Mouse (Mus musculus) thymus, postnatal 14 days (tissue): Measurements from ENCODE around the gene Ndufb8.

ENCODE experiments used
- DNase-seq: peaks from one replicate; pipeline ENCODE4 v3.0.0; 2021

Ndufb8 gene

GRCm38 (mm10) chr19:44554861-44555590 is at the start of gene Ndufb8:
Gene Ndufb8 (minus strand): TSS chr19:44555440.
- DNase-seq = peak; percentile 93

GRCm38 (mm10) chr19:44594180-44594579 is 38.9 kb upstream of the Ndufb8 start:
- DNase-seq = no peak

GRCm38 (mm10) chr19:44591638-44592037 is 36.4 kb upstream of the Ndufb8 start:
- DNase-seq = no peak

DNA sequence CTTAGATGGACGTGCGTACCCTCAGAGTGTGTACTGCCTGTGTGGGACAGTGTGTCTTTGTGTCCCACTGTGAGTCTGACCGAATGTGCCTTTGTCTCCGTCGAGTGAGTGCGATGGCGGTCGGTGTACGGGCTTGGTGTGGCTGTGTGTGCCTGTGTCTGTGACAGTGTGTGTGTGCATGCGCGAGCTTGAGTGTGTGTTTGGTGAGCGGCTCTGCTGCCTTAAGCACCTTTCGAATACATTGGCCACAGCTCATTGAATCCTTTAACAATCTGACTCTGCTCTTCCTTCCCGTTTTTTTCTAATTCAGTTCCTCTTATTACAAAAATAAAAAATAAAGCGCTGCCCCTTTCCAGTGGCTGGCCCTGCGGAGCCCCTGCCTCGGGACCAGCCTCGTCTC is 35.8 kb upstream of the Ndufb8 start:
- DNase-seq = no peak

DNA sequence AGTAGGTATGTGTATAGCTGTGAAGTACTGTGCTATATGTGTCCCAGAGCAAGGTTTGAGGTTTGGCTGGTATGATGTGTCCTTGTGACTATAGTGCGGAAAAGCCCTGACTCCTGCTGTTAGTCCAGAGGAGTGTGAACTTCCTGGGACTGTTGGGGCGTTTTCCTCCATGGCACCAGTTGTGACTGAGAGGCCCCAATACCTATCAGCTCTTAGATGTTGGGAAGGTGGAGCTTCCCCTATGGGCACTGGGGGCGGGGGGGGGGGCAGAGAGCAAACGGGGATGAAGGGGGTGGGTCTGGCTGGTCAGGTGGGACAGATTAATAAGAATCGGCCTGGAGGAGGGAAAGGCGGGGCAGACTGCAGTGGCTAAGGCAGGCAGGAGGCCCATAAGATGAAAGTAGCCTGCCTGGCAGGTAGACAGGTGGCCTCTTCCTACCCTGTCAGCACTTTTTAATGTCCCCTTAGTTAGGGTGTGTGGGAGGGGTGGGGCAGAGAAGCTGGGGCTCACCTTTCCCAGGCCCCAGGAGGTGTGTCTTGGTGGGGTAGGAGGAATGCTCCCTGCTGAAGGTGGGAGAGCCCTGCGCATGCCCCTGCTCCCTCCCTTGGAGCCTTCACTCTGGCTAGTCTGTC is 34.5 kb upstream of the Ndufb8 start:
- no peak for DNase-seq

DNA sequence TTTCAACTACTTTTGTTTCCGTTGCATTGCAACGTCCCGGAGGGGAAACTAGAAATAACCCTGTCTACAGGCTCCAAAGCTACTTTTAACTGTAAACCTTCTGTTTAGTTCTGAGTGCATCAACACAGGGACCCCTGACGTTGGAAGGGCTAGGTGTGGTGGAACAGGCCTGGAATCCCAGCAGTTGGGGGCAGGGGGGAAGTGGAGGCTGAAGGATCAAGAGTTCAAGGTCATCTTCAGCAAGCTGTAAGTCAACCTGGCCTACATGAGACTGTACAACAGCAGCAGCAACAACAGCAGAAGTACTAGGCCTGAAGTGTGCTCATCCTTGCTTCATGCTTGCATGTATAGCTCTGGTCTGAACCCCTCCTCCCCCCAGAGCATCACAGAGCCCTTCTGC is 32.8 kb upstream of the Ndufb8 start:
- DNase-seq = no peak

GRCm38 (mm10) chr19:44582638-44583309 is 27.5 kb upstream of the Ndufb8 start:
- peak; percentile 93 for DNase-seq

DNA sequence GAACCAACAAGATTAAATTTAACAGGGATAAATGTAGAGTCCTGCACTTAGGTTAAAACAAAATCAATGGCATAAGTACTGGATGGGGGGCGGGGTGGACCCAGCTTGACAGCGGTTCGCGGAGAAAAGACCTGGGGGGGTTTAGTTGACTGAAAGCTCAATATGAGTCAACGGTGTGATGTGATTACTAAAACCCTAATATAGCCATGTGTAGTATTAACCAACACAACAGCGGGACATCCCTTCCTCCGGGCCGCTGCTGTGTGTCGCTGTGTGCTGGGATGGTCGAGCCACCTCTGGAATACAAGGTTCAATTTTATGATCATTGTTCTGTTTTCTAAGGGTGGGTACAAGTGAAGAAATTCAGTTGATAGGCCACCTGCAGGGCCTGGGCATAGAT is 26.9 kb upstream of the Ndufb8 start:
- DNase-seq = no peak

DNA sequence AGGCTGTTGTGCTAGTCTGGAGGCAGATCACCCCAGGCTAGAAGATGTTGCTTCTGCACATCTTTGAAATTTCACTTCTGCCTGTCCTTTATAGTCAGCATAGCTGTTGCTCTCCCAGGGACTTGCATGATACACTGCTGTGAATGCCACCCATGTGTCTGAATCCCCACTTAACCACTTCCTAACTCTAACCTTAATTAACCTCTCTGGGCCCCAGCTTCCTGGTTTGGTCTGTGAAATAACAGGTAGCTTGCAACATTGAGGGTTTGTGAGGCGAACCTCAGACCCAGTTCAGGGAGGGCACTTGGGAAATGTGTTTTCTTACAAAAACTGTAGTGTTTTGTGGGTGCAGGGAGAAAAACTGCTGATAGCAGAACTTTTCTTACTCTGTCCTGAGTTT is 22.8 kb upstream of the Ndufb8 start:
- peak; percentile 46 for DNase-seq

GRCm38 (mm10) chr19:44576275-44576674 is 21.0 kb upstream of the Ndufb8 start:
- DNase-seq = no peak

- no peak for DNase-seq
Observed at GRCm38 (mm10) chr19:44567763-44568162, 12.5 kb upstream of the Ndufb8 start.

- no peak for DNase-seq
Observed at GRCm38 (mm10) chr19:44564006-44564405, 8.8 kb upstream of the Ndufb8 start.

- peak; percentile 95 for DNase-seq
Observed at GRCm38 (mm10) chr19:44562652-44563206, 7.5 kb upstream of the Ndufb8 start, which contains the start of gene Hif1an. Gene Hif1an (plus strand): TSS chr19:44562850.

- DNase-seq = no peak
Observed at GRCm38 (mm10) chr19:44554490-44554860, 765 bp downstream of the Ndufb8 start.

GRCm38 (mm10) chr19:44553286-44553685 is 2.0 kb downstream of the Ndufb8 start:
- no peak for DNase-seq

DNA sequence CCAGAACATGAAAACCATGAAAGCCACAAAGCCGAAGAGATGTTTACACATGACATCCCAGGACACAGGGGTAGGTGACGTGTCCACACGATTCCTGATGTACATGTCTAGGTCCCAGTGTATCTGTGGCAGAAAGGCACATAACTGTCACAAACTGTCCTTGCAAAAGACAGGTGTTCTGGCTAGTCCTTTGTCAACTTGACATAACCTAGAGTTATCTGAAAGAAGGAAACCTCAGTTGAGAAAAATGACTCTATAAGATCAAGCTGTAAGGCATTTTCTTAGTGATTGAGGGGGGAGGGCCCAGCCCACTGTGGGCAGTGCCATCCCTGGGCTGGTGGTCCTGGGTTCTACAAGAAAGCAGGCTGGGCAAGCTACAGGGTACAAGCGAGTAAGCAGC is 2.5 kb downstream of the Ndufb8 start, which contains the start of gene Gm20538:
TSS of gene Gm20538 (minus strand) at position 101 of the 400 bp plus-strand sequence.
- no peak for DNase-seq

- no peak for DNase-seq
Observed at GRCm38 (mm10) chr19:44545321-44546041, 9.8 kb downstream of the Ndufb8 start, which contains the start of gene Sec31b. Gene Sec31b (minus strand): TSS chr19:44545864.

- peak; percentile 81 for DNase-seq
Observed at GRCm38 (mm10) chr19:44544775-44545174, 10.5 kb downstream of the Ndufb8 start.

- DNase-seq = no peak
Observed at GRCm38 (mm10) chr19:44544372-44544771, 10.9 kb downstream of the Ndufb8 start.

- DNase-seq = no peak
Observed at GRCm38 (mm10) chr19:44542694-44543178, 12.5 kb downstream of the Ndufb8 start.

- DNase-seq = no peak
Observed at GRCm38 (mm10) chr19:44537416-44537815, 17.8 kb downstream of the Ndufb8 start.

DNA sequence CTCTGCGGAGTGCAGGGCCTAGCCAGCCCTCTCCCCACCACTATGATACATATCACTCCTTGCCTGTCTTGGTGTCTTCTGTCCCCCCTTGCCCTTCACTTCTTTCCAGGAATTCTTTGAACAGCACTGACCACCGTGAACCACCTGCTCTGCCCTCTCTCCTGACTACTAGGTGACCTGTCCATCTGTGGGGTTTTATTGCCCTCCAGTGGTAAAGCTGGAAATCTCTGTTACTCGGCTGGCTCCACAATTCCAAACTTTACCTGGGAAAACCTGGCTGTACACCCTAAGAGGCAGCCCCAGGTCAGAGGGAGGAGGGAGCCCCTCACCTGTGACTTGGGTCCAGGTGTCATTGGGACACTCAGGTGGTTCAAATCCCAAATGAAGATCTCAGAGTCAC is 19.9 kb downstream of the Ndufb8 start:
- no peak for DNase-seq

DNA sequence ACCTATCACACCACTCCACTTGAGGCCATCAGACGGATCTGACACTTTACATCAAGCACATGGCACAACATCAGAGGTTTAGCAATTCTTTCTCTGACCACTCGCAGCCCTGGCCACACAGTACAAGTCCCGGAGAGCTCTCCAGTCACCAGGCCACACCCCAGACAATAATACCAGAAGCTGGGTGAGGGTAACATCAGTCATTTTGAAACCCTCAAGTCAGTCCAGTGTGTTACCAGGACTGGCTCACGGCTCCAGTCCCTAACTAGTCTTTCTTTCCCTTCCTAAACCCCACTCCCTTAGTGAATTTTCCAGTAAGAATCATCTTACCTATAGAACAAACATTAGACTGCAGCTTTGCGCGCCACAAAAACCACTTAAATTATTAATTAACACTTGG is 25.2 kb downstream of the Ndufb8 start:
- no peak for DNase-seq
